Mouse (Mus musculus) embryonic facial prominence, embryonic 14.5 days (tissue): ENCODE results near the gene Spag8. TPM values are rescaled to one million over a fixed set of nuclear protein-coding genes. Genes with fewer than 3 reads are reported as not detected.

Experiments
- ATAC-seq: fragments of 200-750 bp; cut with Nextera tagmentation; 2 replicates; pipeline ENCODE4 v1.8.0; 2017; ENCODE audit warnings: low read depth, moderate number of reproducible peaks, moderate TSS enrichment
- DNase-seq: peaks from one replicate; pipeline ENCODE4 v3.0.0-alpha.2; 2015; ENCODE audit warnings: low spot score
- H3K27ac ChIP-seq: fragments of 300-500 bp; sonication (generic); replicated peaks from 2 replicates; pipeline ENCODE4 v1.5.1; 2014; ENCODE audit warnings: low read depth, mild to moderate bottlenecking, low read length, moderate library complexity
- H3K27me3 ChIP-seq: fragments of 300-500 bp; sonication (generic); replicated peaks from 2 replicates; pipeline ENCODE4 v1.6.1; 2014; ENCODE audit warnings: low read length; ENCODE audit not compliant: control insufficient read depth, insufficient read depth
- H3K36me3 ChIP-seq: fragments of 300-500 bp; sonication (generic); 2 replicates; pipeline ENCODE4 v1.6.1; 2014; ENCODE audit warnings: low read length, mixed read lengths; ENCODE audit not compliant: control insufficient read depth, insufficient read depth
- H3K4me1 ChIP-seq: fragments of 300-500 bp; sonication (generic); 2 replicates; pipeline ENCODE4 v1.6.1; 2014; ENCODE audit warnings: antibody characterized with exemption, low read length; ENCODE audit not compliant: control insufficient read depth, insufficient read depth
- H3K4me2 ChIP-seq: fragments of 300-500 bp; sonication (generic); 2 replicates; pipeline ENCODE4 v1.6.1; 2014; ENCODE audit warnings: low read depth, mild to moderate bottlenecking, low read length, moderate library complexity, mixed read lengths
- H3K4me3 ChIP-seq: fragments of 300-500 bp; sonication (generic); 2 replicates; pipeline ENCODE4 v1.5.1; 2014; ENCODE audit warnings: low read depth, mild to moderate bottlenecking, low read length
- H3K9ac ChIP-seq: fragments of 300-500 bp; sonication (generic); 2 replicates; pipeline ENCODE4 v1.6.1; 2014; ENCODE audit warnings: low read depth, mild to moderate bottlenecking, low read length, moderate library complexity, mixed read lengths
- H3K9me3 ChIP-seq: fragments of 300-500 bp; sonication (generic); 2 replicates; pipeline ENCODE4 v1.6.1; 2016; ENCODE audit warnings: low read length; ENCODE audit not compliant: control insufficient read depth
- WGBS: fragments of 180-500 bp; shearing (Covaris S2); extraction: QIAGEN DNeasy Blood & Tissue Kit; methylation state at CpG from one replicate; pipeline ENCODE4 v1.1.7; 2014; 5-methylcytosine and 5-hydroxymethylcytosine counted together
- polyA plus RNA-seq: library from polyadenylated mRNA; unstranded; fragments of >200 nt; fragmentation: Nextera tagmentation; extraction: Ambion mirVana; gene quantifications from 2 replicates; pipeline ENCODE4 v1.2.1, GENCODE M21; 2014

Gene Spag8
- polyA plus RNA-seq, 1 experiment from 2014 or later: 4.0 TPM

GRCm38 (mm10) chr4:43666412-43666811, 13.0 kb upstream of the Spag8 start:
- Histone ChIP-seq H3K4me1 (peaks cover 18% of the 10 kb centered on the region; the same call in 1 of the 2 replicates), H3K27me3 (peaks cover 20% of the 10 kb centered on the region), H3K4me2 (no peak overlapping the region), H3K9me3 (no peaks in the 10 kb centered on the region), H3K9ac (no peak overlapping the region), H3K36me3 (no peaks in the 10 kb centered on the region), H3K4me3 (no peak overlapping the region), H3K27ac (no peak overlapping the region)
- ATAC-seq: no peak
- WGBS: 26% methylated on average over 4 of the region's 4 CpGs
- no peak for DNase-seq

- Histone ChIP-seq H3K9me3 (no peaks in the 10 kb centered on the region), H3K4me1 (no peaks in the 10 kb centered on the region), H3K27me3 (peaks cover 15% of the 10 kb centered on the region; the same call in 1 of the 2 replicates), H3K4me3 (peak overlapping the region; percentile 79), H3K27ac (no peak overlapping the region), H3K9ac (no peak overlapping the region), H3K4me2 (peak overlapping the region; percentile 62), H3K36me3 (no peaks in the 10 kb centered on the region)
- DNase-seq (no peak), ATAC-seq (no peak)
- 57% methylated on average over 4 of the region's 4 CpGs for WGBS
Measured at GRCm38 (mm10) chr4:43657146-43657545, 3.8 kb upstream of the Spag8 start.

GRCm38 (mm10) chr4:43656339-43657109, 3.1 kb upstream of the Spag8 start, which contains the start of gene Hint2:
Gene Hint2 (minus strand): TSS chr4:43656466.
- WGBS: 1% methylated on average over 31 of the region's 34 CpGs
- H3K9ac ChIP-seq: peak within 1 kb of the TSS; percentile 86
- peak within 1 kb of the TSS; percentile 62 for H3K4me2 ChIP-seq
- H3K36me3 ChIP-seq: no peaks in the 10 kb centered on the region
- no peaks in the 10 kb centered on the region for H3K4me1 ChIP-seq
- peak; percentile 99 for DNase-seq
- ATAC-seq: peak; percentile 96
- 0 out of 2 replicates have a peak, but pooled peaks cover 8% of the 10 kb centered on the region for H3K27me3 ChIP-seq
- peak within 1 kb of the TSS; percentile 85 for H3K27ac ChIP-seq
- H3K4me3 ChIP-seq: peak within 1 kb of the TSS; percentile 79
- no peaks in the 10 kb centered on the region for H3K9me3 ChIP-seq

- Histone ChIP-seq H3K9me3 (no peaks in the 10 kb centered on the region), H3K36me3 (0 out of 2 replicates have a peak, but pooled peaks cover 1% of the 10 kb centered on the region), H3K4me3 (peak overlapping the region; percentile 79), H3K27ac (peak overlapping the region; percentile 85), H3K27me3 (0 out of 2 replicates have a peak, but pooled peaks cover 3% of the 10 kb centered on the region), H3K4me1 (no peaks in the 10 kb centered on the region), H3K4me2 (peak overlapping the region; percentile 62), H3K9ac (peak overlapping the region; percentile 86)
- DNase-seq (peak; percentile 27), ATAC-seq (peak; percentile 13)
- WGBS: 7% methylated on average over 18 of the region's 34 CpGs
Measured at GRCm38 (mm10) chr4:43655656-43656338, 2.4 kb upstream of the Spag8 start.

GRCm38 (mm10) chr4:43652726-43653125, 668 bp downstream of the Spag8 start:
- WGBS: 93% methylated on average over 4 of the region's 4 CpGs
- DNase-seq: no peak
- H3K4me2 ChIP-seq: peak overlapping the region; percentile 50; the same call in 1 of the 2 replicates
- no peak overlapping the region for H3K9ac ChIP-seq
- no peaks in the 10 kb centered on the region for H3K4me1 ChIP-seq
- H3K36me3 ChIP-seq: peaks cover 31% of the 10 kb centered on the region
- no peak overlapping the region; the same call in 1 of the 2 replicates for H3K27ac ChIP-seq
- H3K27me3 ChIP-seq: no peaks in the 10 kb centered on the region
- no peak for ATAC-seq
- H3K4me3 ChIP-seq: no peak overlapping the region
- H3K9me3 ChIP-seq: peaks cover 8% of the 10 kb centered on the region; the same call in 1 of the 2 replicates

GRCm38 (mm10) chr4:43649783-43650182, 3.6 kb downstream of the Spag8 start:
- no peaks in the 10 kb centered on the region for H3K4me1 ChIP-seq
- DNase-seq (no peak), ATAC-seq (no peak)
- peaks cover 44% of the 10 kb centered on the region for H3K36me3 ChIP-seq
- H3K4me3 ChIP-seq: no peak overlapping the region
- no peak overlapping the region for H3K27ac ChIP-seq
- no peaks in the 10 kb centered on the region for H3K27me3 ChIP-seq
- WGBS: 93% methylated on average over 3 of the region's 3 CpGs
- H3K9me3 ChIP-seq: peaks cover 8% of the 10 kb centered on the region; the same call in 1 of the 2 replicates
- no peak overlapping the region for H3K4me2 ChIP-seq
- no peak overlapping the region for H3K9ac ChIP-seq

- Histone ChIP-seq H3K9ac (no peak overlapping the region), H3K27ac (no peak overlapping the region), H3K4me2 (no peak overlapping the region), H3K36me3 (peaks cover 22% of the 10 kb centered on the region; the same call in 1 of the 2 replicates), H3K4me1 (no peaks in the 10 kb centered on the region), H3K4me3 (no peak overlapping the region), H3K9me3 (no peaks in the 10 kb centered on the region), H3K27me3 (no peaks in the 10 kb centered on the region)
- no peak for DNase-seq
- ATAC-seq: no peak
- WGBS: 78% methylated on average over 6 of the region's 6 CpGs
Measured at GRCm38 (mm10) chr4:43640491-43640890, 12.9 kb downstream of the Spag8 start.

GRCm38 (mm10) chr4:43640076-43640475, 13.3 kb downstream of the Spag8 start:
- Histone ChIP-seq H3K36me3 (peaks cover 22% of the 10 kb centered on the region; the same call in 1 of the 2 replicates), H3K27me3 (no peaks in the 10 kb centered on the region), H3K27ac (no peak overlapping the region), H3K9me3 (no peaks in the 10 kb centered on the region), H3K9ac (no peak overlapping the region), H3K4me3 (no peak overlapping the region), H3K4me1 (no peaks in the 10 kb centered on the region), H3K4me2 (no peak overlapping the region)
- no peak for DNase-seq
- no peak for ATAC-seq
- 68% methylated on average over 9 of the region's 9 CpGs for WGBS
